Mouse (Mus musculus): ENCODE data around the gene Rps16.

Rps16 gene

GRCm38 (mm10) chr7:28373131-28373581, 22.7 kb downstream of the Rps16 start:
- in situ Hi-C loops (cut with MboI, MseI), result no loop called here

- in situ Hi-C loops (cut with MboI, MseI), result no loop called here
These were observed 23.5 kb downstream of the Rps16 start for GRCm38 (mm10) chr7:28373891-28374495.

- in situ Hi-C loops (cut with MboI, MseI), result no loop called here
These were observed 24.2 kb downstream of the Rps16 start for GRCm38 (mm10) chr7:28374647-28375046.

- in situ Hi-C loops (cut with MboI, MseI), result no loop called here
These were observed 24.9 kb downstream of the Rps16 start for GRCm38 (mm10) chr7:28375176-28375921.

- in situ Hi-C loops (cut with MboI, MseI), result no loop called here
These were observed 25.7 kb downstream of the Rps16 start for GRCm38 (mm10) chr7:28376011-28376771.

GRCm38 (mm10) chr7:28377190-28378065, 27.0 kb downstream of the Rps16 start:
- in situ Hi-C loops (cut with MboI, MseI), result no loop called here

GRCm38 (mm10) chr7:28378066-28378690, 27.7 kb downstream of the Rps16 start:
- in situ Hi-C loops (cut with MboI, MseI), result no loop called here

- in situ Hi-C loops (cut with MboI, MseI), result no loop called here
These were observed 28.6 kb downstream of the Rps16 start for GRCm38 (mm10) chr7:28378769-28379651.

GRCm38 (mm10) chr7:28380237-28381016, 30.0 kb downstream of the Rps16 start, which contains the start of gene Zfp36:
Gene Zfp36 (minus strand): TSS chr7:28380253.
- in situ Hi-C loops (cut with MboI, MseI), result no loop called here

GRCm38 (mm10) chr7:28381017-28381790, 30.8 kb downstream of the Rps16 start:
- in situ Hi-C loops (cut with MboI, MseI), result no loop called here

GRCm38 (mm10) chr7:28381938-28382337, 31.5 kb downstream of the Rps16 start:
- in situ Hi-C loops (cut with MboI, MseI), result no loop called here

- in situ Hi-C loops (cut with MboI, MseI), result no loop called here
These were observed 32.0 kb downstream of the Rps16 start for GRCm38 (mm10) chr7:28382347-28382951.

- in situ Hi-C loops (cut with MboI, MseI), result no loop called here
These were observed 32.5 kb downstream of the Rps16 start for GRCm38 (mm10) chr7:28382981-28383396.

- in situ Hi-C loops (cut with MboI, MseI), result no loop called here
These were observed 33.2 kb downstream of the Rps16 start for GRCm38 (mm10) chr7:28383606-28384005.

GRCm38 (mm10) chr7:28384162-28384561, 33.7 kb downstream of the Rps16 start:
- in situ Hi-C loops (cut with MboI, MseI), result no loop called here

- in situ Hi-C loops (cut with MboI, MseI), result no loop called here
These were observed 34.7 kb downstream of the Rps16 start for GRCm38 (mm10) chr7:28385196-28385595.

- in situ Hi-C loops (cut with MboI, MseI), result no loop called here
These were observed 35.6 kb downstream of the Rps16 start for GRCm38 (mm10) chr7:28386007-28386406.

- in situ Hi-C loops (cut with MboI, MseI), result no loop called here
These were observed 36.0 kb downstream of the Rps16 start for GRCm38 (mm10) chr7:28386462-28386861.
